Mouse (Mus musculus) heart, embryonic 14.5 days (tissue): ENCODE measurements around the gene Mctp1. TPM values are rescaled to one million over a fixed set of nuclear protein-coding genes. Genes with fewer than 3 reads are reported as not detected.

Source experiments
- ATAC-seq: fragments of 200-750 bp; cut with Nextera tagmentation; 2 replicates; pipeline ENCODE4 v1.8.0; 2017; ENCODE audit warnings: low read depth, moderate TSS enrichment; ENCODE audit not compliant: insufficient number of reproducible peaks, insufficient read depth, low FRiP score
- H3K27ac ChIP-seq, 2 experiments: fragments of 200-500 bp in 1 of 2; fragments of 300-500 bp in 1 of 2; sonication (generic) in 1 of 2; replicated peaks in 1 of 2; 2 replicates each; pipeline ENCODE4 v1.5.1; 2012 to 2014; ENCODE audit warnings: low read depth in 2 of 2, low read length in 2 of 2, control low read depth in 1 of 2, mild to moderate bottlenecking in 1 of 2, mixed read lengths in 1 of 2; ENCODE audit not compliant: control insufficient read depth in 1 of 2, insufficient read depth in 1 of 2
- H3K27me3 ChIP-seq: fragments of 300-500 bp; sonication (generic); 2 replicates; pipeline ENCODE4 v1.6.1; 2014; ENCODE audit warnings: mild to moderate bottlenecking, low read length, control low read depth; ENCODE audit not compliant: control insufficient read depth, insufficient read depth
- H3K36me3 ChIP-seq: fragments of 300-500 bp; sonication (generic); 2 replicates; pipeline ENCODE4 v1.6.1; 2014; ENCODE audit warnings: mild to moderate bottlenecking, control low read depth, low read length, mixed read lengths; ENCODE audit not compliant: control insufficient read depth, insufficient read depth
- H3K4me1 ChIP-seq, 2 experiments: fragments of 200-500 bp in 1 of 2; fragments of 300-500 bp in 1 of 2; sonication (generic) in 1 of 2; 2 replicates each; pipeline ENCODE4 v1.6.1; 2012 to 2014; ENCODE audit warnings: low read length in 2 of 2, control low read depth in 1 of 2, mixed read lengths in 1 of 2; ENCODE audit not compliant: control insufficient read depth in 2 of 2, insufficient read depth in 2 of 2
- H3K4me2 ChIP-seq: fragments of 300-500 bp; sonication (generic); 2 replicates; pipeline ENCODE4 v1.6.1; 2014; ENCODE audit warnings: mild to moderate bottlenecking, low read length
- H3K4me3 ChIP-seq, 2 experiments: fragments of 200-500 bp in 1 of 2; fragments of 300-500 bp in 1 of 2; sonication (generic) in 1 of 2; 2 replicates each; pipeline ENCODE4 v1.5.1; 2012 to 2014; ENCODE audit warnings: low read length in 2 of 2, mild to moderate bottlenecking in 2 of 2, control low read depth in 1 of 2, low read depth in 1 of 2, moderate library complexity in 1 of 2; ENCODE audit not compliant: control insufficient read depth in 1 of 2, insufficient read depth in 1 of 2
- H3K9ac ChIP-seq: fragments of 300-500 bp; sonication (generic); 2 replicates; pipeline ENCODE4 v1.6.1; 2014; ENCODE audit warnings: mild to moderate bottlenecking, low read length
- H3K9me3 ChIP-seq: fragments of 300-500 bp; sonication (generic); 2 replicates; pipeline ENCODE4 v1.6.1; 2016; ENCODE audit warnings: low read length, control low read depth; ENCODE audit not compliant: control insufficient read depth
- WGBS: fragments of 180-500 bp; shearing (Covaris S2); extraction: QIAGEN DNeasy Blood & Tissue Kit; methylation state at CpG from one replicate; pipeline ENCODE4 v1.1.7; 2014; 5-methylcytosine and 5-hydroxymethylcytosine counted together
- polyA plus RNA-seq: library from polyadenylated mRNA; unstranded; fragments of >200 nt; fragmentation: Nextera tagmentation; extraction: Ambion mirVana; gene quantifications from 2 replicates; pipeline ENCODE4 v1.2.1, GENCODE M21; 2014

Mctp1 gene
- polyA plus RNA-seq, 1 experiment from 2014 or later, result 0.45 TPM

DNA sequence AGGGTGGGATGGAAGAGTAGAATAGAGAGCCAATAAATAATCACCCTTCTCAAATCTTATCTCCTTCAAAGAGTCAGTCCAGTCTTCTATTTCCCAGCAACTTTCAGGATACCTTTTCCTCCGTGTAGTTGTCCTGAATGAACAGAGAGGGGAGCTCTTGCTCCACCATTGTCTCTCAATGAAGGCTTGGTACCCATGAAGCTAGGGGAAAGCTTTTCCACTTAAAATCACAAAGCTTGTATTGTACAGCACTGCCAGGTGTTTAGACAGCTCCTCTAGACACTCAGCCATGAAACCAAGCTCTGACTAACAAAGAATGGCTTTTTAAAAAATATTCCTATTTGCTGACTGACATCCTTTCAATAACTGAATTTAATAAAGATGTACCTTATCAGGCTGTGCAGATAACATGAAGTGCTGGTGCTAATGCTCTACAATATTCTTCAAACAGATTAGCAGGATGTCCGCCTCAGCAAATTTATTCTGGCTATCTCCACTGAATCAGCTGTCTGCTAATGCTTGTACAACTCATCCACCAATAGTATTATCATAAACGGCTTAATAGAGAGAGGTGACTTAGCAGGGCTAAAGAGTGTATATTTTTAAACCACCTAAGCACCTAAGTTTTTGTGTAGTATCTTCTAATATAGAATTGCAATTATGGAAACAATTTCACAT, 417.9 kb downstream of the Mctp1 start:
- Histone ChIP-seq H3K4me1 (no peaks in the 10 kb centered on the region), H3K9me3 (no peaks in the 10 kb centered on the region), H3K4me3 (no peak overlapping the region), H3K4me2 (no peak overlapping the region), H3K9ac (no peak overlapping the region), H3K27ac (no peak overlapping the region), H3K27me3 (no peaks in the 10 kb centered on the region), H3K36me3 (no peaks in the 10 kb centered on the region)
- no peak for ATAC-seq
- 29% methylated on average over 3 of the region's 3 CpGs for WGBS

DNA sequence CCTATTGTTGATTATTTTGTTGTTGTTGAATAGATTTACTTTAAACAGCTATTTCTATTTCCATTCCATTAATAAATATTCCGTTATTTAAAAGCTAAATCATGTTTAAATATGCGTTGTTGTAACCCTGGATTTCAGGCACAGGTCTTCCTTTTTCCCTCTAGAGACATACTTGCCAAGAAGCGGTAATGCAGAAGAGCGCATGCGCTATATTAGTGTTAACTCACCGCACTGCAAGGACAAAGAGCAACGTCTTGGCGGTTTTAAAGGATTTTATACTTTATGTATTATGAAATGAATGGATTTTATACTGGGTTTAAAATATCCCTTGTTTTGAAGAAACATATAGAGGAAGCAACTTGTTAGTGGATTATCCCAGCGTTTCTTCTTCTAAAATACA, 418.6 kb downstream of the Mctp1 start:
- ATAC-seq, result no peak
- Histone ChIP-seq H3K27me3 (no peaks in the 10 kb centered on the region), H3K27ac (no peak overlapping the region), H3K9me3 (no peaks in the 10 kb centered on the region), H3K4me1 (no peaks in the 10 kb centered on the region), H3K4me3 (no peak overlapping the region), H3K36me3 (no peaks in the 10 kb centered on the region), H3K4me2 (no peak overlapping the region), H3K9ac (no peak overlapping the region)
- 85% methylated on average over 9 of the region's 9 CpGs for WGBS

DNA sequence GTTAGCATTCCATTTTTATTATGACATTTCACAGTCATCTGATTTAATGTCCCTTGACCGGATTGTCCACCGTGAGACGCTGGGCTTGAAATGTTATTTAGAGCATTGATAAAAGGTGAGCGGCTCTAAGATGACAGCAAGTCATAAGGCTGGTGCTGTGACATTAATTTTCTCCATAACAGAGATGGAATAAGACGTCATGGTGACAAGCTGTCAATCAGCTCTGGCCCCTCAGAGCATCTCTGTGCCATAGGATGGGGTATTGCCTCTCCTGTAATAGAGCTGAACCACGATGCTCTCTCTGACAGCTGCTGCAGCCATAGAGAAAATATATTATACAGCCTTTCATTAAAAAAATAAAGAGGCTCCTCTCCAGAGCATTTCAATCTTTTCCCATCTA, 419.5 kb downstream of the Mctp1 start:
- 72% methylated on average over 6 of the region's 6 CpGs for WGBS
- H3K27me3 ChIP-seq, result no peaks in the 10 kb centered on the region
- H3K4me2 ChIP-seq, result no peak overlapping the region
- no peak overlapping the region for H3K4me3 ChIP-seq
- H3K4me1 ChIP-seq, result no peaks in the 10 kb centered on the region
- no peak for ATAC-seq
- no peaks in the 10 kb centered on the region for H3K36me3 ChIP-seq
- no peak overlapping the region for H3K9ac ChIP-seq
- H3K9me3 ChIP-seq, result no peaks in the 10 kb centered on the region
- no peak overlapping the region for H3K27ac ChIP-seq

DNA sequence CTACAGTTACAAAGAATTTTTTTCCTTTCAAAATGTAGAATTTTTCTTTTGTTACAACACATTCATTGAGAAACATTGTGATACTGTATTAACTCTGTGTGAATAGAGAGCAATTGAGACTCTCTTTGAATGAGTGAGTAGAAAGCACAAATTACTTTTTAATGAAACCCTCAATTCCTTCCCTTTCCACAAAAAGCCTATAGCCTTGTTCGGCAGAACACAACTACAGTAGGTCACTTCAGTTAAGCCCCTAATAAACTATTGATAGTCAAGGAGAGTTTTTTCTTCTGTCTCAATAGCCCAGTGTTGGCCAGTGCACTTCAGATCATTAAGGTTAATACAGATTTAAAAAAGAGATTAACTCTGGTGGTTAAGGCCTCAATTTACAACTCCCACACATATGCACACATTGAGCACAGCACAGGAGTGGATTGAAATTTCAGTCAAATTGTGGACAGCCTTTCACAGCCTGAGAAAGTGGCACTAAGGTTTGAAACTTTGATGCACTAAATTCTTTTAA, 424.6 kb downstream of the Mctp1 start:
- no peak for ATAC-seq
- H3K9ac ChIP-seq, result no peak overlapping the region
- 77% methylated on average over 1 of the region's 1 CpGs for WGBS
- no peak overlapping the region for H3K4me3 ChIP-seq
- no peak overlapping the region for H3K27ac ChIP-seq
- H3K36me3 ChIP-seq, result no peaks in the 10 kb centered on the region
- H3K9me3 ChIP-seq, result no peaks in the 10 kb centered on the region
- no peak overlapping the region for H3K4me2 ChIP-seq
- peaks cover 5 to 10% of the 10 kb centered on the region in 2 experiments; a peak in 3 of 4 replicates for H3K4me1 ChIP-seq
- H3K27me3 ChIP-seq, result no peaks in the 10 kb centered on the region

DNA sequence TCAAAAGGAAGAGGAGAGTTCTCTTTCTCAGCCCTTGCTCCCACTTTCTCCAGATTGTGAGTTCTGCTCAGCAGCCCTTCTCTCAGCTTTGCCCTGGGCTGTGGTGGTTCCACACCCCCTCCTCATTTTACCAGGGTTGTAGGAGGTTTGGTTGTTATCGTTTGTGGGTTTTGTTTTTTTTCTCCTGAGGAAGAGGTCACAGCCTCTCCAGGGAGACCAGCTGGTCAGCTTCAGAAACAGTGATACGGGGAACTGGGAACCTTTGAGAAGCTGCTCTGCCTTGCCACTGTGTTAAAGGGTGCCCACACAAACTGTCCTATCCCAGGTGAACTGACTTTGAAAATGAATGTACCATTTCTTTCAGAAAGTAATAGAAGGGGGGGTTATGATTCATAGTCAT, 425.5 kb downstream of the Mctp1 start:
- Histone ChIP-seq H3K4me1 (peaks cover 5 to 10% of the 10 kb centered on the region in 2 experiments; a peak in 3 of 4 replicates), H3K36me3 (no peaks in the 10 kb centered on the region), H3K9ac (no peak overlapping the region), H3K27me3 (no peaks in the 10 kb centered on the region), H3K27ac (no peak overlapping the region), H3K9me3 (no peaks in the 10 kb centered on the region), H3K4me3 (no peak overlapping the region), H3K4me2 (no peak overlapping the region)
- ATAC-seq, result no peak
- WGBS, result 8% methylated on average over 2 of the region's 2 CpGs

DNA sequence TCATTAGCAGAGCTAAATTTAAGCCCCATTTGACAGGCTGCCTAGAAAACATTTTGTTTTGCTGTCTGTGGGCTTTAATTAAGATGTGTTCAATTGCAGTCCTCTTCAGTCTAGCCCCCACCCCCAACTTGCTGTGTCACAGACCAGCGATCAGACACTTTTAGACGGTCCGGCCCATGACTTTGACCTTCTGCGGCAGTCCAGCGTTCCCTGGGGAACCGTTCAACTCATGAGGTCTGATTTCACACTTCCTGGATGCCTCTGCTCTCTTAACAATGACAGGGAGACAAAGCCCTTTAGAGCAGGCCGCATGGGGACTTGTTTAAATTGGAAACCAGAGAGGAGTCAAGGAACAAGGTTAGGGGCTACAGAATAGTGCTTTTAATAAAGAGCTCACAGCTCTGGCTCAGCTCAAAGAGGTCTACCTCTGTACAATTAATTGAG, 426.2 kb downstream of the Mctp1 start:
- Histone ChIP-seq H3K27ac (no peak overlapping the region), H3K36me3 (no peaks in the 10 kb centered on the region), H3K9ac (no peak overlapping the region), H3K4me2 (peak overlapping the region; percentile 33), H3K4me3 (no peak overlapping the region), H3K27me3 (no peaks in the 10 kb centered on the region), H3K9me3 (no peaks in the 10 kb centered on the region), H3K4me1 (peaks cover 5 to 10% of the 10 kb centered on the region in 2 experiments; a peak in 3 of 4 replicates)
- WGBS, result 4% methylated on average over 7 of the region's 7 CpGs
- peak; percentile 35; the same call in 1 of the 2 replicates for ATAC-seq

DNA sequence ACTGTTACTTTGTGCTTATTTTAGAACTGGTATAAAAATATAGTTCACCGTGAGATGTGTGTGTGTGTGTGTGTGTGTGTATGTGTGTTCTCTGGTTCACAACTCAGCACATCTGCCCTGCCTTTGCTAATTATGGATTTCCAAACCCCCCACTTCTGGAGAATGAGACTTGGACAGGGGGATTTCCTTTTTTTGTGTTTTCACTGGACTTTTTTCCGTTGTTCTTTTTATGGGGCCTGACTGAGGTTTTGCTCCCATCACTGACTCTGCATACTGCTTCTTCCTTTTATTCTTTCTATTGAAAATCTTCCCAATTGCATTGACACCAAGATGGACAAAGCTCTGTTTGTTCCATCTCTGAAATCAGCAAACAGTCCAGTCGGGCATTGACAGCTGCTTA, 438.7 kb downstream of the Mctp1 start:
- no peak overlapping the region for H3K4me3 ChIP-seq
- H3K4me1 ChIP-seq, result no peaks in the 10 kb centered on the region
- 49% methylated on average over 3 of the region's 3 CpGs for WGBS
- H3K27me3 ChIP-seq, result no peaks in the 10 kb centered on the region
- no peaks in the 10 kb centered on the region for H3K9me3 ChIP-seq
- H3K36me3 ChIP-seq, result no peaks in the 10 kb centered on the region
- no peak overlapping the region for H3K27ac ChIP-seq
- no peak for ATAC-seq
- no peak overlapping the region for H3K4me2 ChIP-seq
- no peak overlapping the region for H3K9ac ChIP-seq
